Mouse (Mus musculus) frontal cortex, postnatal 10 days (tissue): ENCODE results near the gene Gm6657.

Source experiments
- DNase-seq, 2 experiments: peaks; one replicate each; pipeline ENCODE4 v3.0.0; 2022; ENCODE audit warnings: low spot score in 2 of 2, mixed read lengths in 1 of 2

The Gm6657 gene

DNA sequence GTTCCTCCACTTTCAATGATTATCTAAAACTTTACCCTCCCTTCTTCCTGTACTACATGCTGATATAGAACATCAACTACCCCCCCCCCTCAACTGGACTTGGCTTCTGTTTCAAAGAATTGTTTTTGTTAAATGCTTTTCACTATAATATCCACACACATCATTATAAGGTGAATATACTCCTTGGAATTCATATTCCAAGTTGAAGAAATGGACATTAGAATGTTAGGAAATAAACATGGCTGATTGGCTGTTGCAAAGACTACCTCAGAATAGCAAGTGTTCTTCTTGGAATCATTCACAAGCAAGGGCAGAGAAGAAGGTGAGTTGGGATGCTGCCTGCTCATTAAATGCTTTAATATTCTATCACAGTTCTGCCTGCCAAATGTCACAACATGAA, at the start of gene Gm6657:
Gene Gm6657, plus strand, starts transcription at position 301 of the 400 bp plus-strand sequence.
- no peak for DNase-seq

DNA sequence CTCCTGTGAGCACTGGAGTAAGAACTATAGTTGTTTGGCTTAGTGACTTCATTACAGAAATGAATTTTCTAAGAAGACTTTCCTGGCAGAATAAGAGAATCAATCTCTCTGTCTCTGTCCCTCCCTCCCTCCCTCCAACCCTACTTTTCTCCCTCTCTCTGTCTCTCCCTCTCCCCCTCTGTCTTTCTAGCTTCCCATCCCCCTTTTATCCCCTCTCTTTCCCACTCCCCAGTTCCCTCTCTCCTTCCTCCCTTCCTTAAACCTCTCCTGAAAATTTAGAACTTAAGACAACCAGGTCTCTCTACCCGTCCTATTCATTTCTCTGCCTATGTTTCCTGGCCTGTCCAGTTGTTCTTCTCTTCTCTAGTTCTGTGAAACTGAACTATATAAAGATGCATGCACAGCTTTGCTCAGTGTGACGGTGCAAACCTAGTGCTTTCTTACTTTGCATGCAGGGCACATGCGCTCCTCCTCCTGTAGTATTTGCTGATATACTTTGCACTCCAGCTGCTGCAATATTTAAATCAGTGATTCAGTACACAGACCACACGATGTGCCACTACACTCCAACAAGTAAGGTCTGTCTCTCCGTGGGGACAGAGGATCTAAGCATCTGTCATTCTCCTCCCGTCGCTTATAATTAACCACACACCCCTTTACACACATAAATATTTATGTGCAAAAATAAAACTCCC, 40.6 kb upstream of the Gm6657 start:
- DNase-seq = peak in 1 of 2 experiments; percentile 5

DNA sequence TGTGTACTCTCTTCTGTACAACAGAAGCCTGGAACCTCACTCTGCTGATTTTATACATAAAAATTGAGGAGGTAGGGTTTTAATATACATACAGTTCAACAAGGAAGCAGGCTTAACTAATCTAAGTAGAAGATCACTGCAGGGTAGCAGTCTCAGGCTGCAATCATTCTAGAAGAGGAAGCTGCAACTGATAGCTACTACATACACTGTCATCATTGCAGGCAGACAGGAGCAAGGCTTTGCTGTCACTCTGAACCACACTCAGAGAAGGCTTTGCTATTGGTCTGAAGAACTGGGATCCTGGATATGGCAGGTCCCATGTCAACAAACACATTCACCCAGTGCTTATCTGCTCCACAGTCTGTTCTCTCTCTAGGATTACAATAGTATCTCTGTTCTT, 23.9 kb upstream of the Gm6657 start:
- no peak for DNase-seq

DNA sequence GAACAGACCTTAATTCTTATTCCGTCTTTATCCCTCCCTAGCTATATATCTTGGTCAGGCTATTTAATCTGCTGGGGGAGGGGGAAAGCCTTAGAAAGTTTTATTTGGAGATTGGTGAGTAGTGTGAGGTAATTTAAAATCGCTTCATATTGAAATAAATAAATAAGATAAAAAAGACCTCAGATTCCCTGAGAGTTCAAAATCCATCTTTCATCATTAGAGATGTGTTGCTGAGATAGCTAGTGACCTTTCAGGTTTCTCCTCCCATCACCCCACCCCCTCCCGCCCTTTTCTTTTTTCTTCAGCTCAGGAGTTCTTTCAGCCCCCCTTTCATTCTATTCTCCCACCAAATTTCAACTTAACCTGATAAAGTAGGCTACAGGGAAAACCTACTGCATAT, 20.1 kb upstream of the Gm6657 start:
- no peak for DNase-seq

DNA sequence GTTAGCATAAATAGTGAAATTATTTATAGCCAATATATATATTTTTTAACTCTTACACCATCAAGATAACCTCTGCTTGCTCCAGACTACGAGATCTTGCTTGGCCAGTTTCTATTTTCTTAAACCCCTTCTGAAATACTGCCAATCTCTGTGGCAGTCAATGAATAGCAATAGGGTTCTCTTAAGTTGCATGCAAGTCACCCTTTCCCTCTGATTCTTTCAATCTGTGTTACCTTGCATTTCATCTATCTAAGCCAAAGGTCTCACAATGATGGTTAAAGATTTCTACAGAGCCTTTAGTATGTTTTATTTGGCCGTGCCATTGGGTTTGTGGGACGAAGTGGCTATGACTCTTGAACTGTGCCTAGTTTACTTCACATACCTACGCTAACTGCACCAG, 19.4 kb upstream of the Gm6657 start:
- no peak for DNase-seq

DNA sequence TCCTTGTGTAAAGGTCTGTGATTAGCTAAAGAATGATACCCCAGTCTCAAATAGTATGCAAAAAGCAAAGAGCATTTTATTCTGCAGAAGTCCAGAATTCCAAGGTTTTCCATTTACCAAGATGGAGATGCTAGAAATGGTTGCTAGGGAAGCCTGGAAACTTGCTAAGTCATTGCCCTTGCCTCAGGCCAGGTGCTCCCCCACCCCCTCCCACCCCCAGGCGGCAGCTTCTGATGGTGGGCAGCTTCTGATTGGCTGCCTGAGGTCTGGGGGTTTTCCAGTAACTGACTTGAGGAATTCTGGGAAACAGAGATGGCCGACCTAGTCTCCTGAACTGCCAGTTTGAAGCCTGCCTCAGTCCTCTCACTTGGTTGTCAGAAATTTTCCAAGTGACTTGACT, 12.6 kb upstream of the Gm6657 start:
- DNase-seq = no peak

DNA sequence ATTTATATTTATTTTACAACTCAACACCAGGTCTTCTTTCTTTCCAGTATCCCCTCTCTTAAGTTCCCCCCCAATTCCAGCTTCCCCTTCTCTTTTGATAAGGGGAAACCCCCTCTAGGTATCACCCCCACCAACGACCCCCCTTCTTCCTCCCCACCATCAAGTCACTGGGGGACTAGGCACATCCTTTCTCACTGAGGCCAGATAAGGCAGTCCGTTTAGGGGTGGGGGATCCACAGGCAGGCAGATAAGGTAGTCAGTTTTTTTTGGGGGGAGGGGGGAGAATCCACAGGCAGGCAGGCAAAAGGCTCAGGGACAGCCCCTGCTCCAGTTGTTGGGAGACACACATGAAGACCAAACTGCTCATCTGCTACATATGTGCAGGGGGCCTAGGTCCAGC, 1.3 kb downstream of the Gm6657 start:
- DNase-seq = no peak

DNA sequence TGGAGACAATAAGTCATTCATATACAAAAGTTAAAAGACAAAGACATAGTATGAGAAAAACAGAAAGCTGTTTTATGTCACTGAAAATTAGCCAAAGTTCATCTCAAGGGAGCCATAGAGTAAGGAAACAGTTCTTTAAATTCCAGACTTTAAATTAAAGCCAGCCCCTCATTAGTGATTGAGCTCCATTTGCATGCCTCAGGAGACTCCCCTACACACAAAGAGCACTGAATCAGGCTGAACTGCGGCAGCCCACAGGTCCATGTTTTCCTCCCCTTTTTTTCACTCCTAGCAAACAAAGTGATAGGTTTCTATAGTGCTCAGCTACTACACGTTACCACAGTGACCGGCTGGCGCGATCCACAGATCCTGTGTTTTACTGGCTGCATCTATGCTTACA, 9.6 kb downstream of the Gm6657 start:
- no peak for DNase-seq

DNA sequence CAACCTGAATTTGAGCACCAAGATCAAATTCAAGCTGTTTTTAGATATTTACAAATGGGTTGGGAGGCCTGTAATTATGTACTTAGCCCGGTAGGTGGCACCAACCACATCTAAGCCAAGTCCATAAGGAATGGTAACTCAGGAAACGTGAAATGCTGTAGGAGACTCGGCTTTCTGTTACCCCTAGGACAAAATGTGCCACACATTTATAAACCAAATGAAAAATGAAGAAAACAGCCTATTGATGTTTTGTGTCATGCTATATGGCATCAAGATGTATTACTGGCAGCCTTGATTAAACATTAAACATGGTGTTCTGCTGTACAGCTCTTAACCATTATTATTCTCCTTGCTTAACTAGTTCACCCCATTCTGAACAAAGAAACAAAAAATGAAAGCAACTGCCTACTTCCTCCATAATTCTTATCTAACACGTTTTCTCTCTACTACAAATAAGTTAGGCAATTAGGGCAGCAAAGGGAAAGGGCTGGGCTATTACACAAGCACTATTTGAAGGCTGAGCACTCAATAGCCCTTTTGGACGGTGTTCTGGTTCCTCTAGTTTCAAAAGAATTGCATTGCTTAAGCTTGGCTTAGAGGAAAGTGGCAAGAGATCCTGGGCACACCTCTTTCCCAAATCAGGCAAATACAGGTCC, 12.0 kb downstream of the Gm6657 start:
- DNase-seq = peak in 1 of 2 experiments; percentile 26

DNA sequence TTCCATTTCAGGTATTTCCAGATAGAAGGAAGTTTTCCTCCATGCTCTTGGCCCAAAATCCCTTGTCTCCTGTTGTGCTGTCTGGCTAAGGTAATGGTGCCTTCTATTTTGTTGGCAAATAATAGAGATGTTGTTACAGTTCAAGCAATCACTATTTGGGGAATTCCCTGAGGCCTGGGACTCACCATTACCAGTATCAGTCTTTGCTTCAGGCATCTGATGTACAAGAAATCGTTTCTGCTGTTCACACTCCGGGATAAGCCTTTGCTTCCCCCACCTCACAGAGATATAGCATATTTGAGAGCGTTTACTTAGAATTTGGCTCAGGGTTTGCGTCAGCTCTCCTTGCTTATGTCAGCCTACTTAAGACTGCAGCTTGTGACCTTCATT, 12.5 kb downstream of the Gm6657 start:
- DNase-seq = no peak

DNA sequence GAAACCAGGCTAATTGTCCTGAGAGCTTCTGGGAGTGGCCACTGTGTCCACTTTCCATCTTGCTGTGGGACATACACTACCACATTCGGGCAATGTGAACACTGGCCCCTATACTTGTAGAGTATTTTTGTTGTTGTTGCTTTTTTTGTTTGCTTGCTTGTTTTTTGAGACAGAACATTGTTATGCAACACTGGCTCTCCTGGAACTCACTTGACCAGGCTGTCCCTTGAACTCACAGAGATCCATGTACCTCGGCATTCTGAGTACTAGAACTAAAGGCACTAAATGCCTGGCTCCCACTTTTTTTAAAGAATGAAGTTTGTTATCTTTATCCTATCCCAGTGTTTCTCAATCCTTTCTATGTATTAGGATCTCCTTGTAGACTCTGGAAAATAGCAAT, 15.8 kb downstream of the Gm6657 start:
- DNase-seq = no peak

DNA sequence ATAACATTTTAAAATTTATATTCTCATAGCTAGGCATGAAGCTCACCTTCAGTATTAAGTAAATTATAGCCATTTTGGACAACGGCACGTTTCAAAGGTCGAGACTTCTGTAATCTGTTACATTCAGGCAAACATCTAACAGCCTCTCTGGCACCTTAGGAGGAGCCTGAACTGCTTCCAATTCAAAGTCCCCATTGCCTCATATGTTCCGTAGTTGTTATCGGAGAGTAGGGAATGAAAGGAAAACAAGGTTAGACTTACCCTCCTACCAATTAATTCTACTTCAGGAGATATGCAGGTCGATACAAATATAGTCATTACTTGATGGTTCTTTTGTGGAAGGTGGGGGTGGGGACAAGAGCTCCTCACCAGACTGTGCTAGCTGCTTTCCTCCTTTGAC, 21.4 kb downstream of the Gm6657 start:
- DNase-seq = no peak

DNA sequence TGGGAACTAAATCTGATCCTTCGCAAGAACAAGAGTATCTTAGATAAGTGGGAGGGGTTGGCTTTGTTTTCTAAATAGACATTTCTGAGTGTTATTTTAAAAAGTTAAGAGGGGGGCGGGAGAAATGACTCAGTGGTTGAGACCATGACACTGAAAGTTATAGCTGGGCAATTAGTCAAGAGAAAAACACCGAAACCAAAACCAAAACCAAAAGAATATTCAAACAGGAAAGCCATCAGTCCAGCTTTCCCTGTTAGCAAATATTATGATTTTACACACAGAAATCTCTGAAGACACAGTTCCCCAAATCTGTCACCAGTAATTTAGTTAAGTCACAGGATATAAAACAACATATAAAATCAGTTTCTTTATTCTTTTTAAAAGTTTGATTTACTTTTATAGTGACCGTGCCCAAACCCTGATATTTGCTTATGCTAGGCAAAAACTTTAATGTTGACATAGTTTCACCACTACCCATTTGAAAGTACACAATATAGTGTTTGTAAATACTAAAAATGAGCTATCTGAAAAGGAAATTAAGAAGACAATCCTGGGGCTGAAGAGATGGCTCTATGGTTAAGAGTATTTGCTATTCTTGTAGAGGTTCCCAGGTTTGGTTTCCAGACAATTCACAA, 25.3 kb downstream of the Gm6657 start:
- no peak for DNase-seq

DNA sequence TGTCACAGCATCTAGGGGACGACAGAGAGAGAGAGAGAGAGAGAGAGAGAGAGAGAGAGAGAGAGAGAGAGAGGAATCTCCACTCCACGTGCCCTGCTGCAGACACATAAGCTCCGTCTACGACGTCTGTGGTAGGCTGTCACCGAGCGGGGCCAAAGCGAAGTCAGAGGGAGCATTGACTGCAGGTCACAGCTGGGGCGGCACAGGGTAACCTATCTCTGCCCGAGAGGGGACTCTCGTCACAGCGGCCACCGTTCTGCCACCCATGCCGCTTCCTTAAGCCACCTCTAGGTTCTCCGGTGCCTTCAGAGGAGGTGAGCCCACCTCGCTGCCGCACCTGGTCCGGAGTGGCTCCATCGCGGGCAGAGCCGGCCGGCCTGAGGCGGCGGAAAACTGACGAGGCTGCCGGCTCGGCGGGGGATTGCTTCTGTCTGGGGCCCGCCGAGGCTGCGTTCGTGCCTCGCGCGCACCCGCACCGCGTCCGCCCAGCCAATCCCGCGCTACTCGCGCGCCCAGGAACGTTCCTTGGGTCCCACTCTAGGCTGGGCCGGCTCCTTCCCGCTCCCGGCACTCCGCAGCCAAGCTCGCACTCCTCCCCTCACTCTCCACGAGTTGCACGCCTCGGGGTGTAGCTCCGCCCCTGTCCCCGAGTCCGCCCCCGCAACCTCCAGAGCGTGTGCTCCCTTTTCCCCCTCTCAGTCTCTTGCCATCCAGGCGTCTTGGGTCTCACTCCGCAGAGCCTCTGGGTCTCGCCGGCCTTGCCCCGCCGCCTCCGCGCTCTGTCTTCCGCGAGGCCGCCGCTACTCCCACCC, 31.9 kb downstream of the Gm6657 start, which contains the start of gene Gphn:
Gene Gphn, plus strand, starts transcription at position 673 of the 812 bp plus-strand sequence.
- DNase-seq = peak; percentile 90

DNA sequence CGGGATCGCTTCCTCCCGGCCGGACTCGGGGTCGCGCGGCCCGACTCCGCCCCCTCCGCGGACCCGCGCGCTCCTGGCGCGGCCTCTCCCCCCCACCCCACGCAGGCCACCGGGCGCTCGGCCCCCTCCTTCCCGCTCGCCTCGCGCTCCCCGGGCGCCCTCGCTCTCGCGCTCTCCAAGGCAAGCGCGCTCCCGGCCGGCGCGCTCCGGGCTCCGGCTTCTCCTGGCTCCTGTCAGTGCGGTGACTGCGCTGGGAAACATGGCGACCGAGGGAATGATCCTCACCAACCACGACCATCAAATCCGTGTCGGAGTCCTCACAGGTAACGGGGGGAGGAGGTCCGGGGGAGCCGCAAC, 32.5 kb downstream of the Gm6657 start:
- DNase-seq = peak; percentile 78 to 87

DNA sequence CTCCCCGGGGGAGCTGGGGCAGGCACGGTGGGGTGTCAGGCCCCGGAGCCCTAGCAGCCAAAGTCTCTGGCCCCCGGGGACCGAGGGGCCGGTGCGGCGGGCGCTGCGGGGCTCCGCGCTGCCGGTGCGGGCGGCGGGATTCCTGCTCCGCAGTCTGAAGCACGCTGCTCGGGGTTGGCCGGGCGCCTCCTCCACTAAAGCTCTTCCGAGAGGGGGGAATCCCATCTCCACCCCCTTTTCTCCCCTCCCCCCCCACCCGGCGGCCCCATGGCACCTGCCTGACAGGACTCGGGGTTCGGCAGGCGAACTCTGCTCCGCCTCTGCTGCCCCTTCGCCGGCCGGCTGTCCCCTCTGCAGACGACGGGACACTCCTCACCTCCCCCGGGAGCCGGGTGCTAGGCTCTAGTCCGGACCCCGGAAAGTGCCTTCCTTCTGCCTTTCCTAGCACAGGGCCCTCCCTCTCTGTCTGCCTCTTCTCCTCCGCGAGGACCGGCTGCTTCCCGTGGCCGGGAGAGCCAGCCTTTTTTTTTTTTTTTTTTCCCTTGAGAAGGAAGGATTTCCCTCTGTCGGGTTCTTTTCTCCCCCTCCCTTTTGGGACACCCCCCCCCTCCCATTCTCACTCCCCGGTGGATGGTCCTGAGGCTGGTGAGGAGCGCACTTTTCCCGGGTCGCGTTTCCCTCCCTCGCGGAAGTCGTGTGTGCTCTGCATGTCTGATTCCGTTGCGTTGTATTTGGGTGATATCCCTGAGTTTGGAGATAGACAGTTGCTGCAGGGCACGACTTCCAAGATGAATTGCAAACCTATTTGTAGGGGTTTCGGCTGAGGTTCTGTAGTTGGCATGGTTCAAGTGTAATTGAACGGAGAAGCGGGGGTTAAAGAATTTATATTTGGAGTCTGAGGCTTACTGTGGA, 33.2 kb downstream of the Gm6657 start:
- peak; percentile 45 to 50 for DNase-seq

DNA sequence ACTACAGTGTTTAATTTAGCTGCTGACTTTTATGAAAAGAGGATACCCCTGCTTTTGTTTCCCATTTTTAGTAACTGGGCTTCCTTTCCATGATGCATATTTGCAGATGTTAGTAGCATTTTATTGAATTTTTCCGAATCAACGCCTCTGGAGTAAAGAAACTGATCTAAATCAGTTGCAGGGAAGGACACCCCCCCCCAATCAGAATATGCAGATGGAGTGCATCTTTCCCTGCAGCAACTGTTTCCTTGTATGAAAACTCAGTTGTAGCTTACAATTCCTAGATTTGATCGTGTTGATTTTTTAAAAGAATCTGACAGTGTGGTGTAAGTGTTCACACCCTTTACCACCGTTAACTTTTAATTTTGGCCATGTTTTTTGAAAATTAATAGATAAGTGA, 34.1 kb downstream of the Gm6657 start:
- no peak for DNase-seq

DNA sequence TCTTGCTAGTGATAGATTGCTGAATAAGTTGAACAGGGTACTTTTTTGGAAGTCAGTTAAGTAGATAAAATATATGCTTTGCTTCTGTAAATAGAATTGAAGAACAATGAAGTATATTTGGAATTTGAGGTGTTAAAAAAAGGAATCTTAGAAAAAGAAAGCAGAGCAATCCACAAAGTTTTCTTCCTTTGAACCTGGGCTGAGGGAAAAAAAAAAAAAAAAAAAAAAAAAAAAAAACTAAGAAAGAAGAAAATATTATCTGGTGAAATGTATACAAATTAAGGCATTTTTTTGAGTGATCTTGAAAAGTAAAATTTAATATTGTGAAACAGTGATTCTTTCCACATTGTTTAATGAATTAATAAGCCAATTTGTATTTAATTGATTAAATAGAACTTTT, 38.5 kb downstream of the Gm6657 start:
- DNase-seq = no peak

DNA sequence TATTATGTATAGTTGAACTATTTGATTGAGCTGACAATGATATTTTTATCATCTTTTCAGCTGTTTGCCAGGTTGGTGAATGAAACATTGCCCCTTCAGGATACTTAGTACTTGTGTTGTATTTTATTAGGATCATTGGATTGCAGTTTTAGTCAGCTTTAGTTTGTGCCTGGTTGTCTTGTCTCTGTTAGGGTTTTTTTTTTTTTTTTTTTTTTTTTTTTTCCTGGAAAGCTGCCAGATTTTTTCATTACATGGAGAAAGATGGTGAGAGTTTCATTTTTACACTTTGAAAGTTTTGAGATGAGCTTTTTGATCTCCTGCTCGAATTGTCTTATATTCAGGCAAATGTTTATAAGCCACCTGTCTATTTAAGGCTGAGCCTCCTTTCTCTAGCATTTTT, 54.3 kb downstream of the Gm6657 start:
- no peak for DNase-seq

DNA sequence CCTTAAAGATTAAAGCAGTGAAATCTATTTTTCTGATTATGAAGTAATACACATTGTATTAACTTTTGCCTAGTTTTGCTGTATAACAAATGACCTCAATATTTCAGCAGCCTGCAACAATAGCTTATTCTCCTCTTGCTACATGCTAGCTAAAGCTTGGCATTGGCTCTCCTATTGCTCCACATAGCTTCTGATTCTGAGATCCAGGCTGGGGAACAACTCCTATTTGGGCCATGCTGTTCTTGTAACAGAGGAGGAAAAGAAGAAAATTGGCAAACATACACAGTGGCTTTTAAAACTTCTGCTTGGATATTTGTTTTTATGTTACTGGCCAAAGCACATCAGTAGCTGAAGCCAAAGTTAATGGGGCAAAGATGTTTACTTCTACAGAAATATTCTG, 55.1 kb downstream of the Gm6657 start:
- DNase-seq = no peak
